Mouse (Mus musculus) embryo, embryonic 11 days (tissue): ENCODE measurements around the gene Ippk.

Experiments used
- DNase-seq: peaks from one replicate; pipeline ENCODE4 v3.0.0-alpha.2; 2015

Gene Ippk

GRCm38 (mm10) chr13:49485388-49485787 is 64.3 kb downstream of the Ippk start:
- DNase-seq = no peak

- no peak for DNase-seq
Observed at GRCm38 (mm10) chr13:49492376-49493368, 71.6 kb downstream of the Ippk start, which contains the start of gene Tes3-ps. Gene Tes3-ps, plus strand, starts transcription at chr13:49493318.

- no peak for DNase-seq
Observed at GRCm38 (mm10) chr13:49504510-49504909, 83.5 kb downstream of the Ippk start, which contains the start of gene Ecm2. Gene Ecm2, plus strand, starts transcription at chr13:49504810.

DNA sequence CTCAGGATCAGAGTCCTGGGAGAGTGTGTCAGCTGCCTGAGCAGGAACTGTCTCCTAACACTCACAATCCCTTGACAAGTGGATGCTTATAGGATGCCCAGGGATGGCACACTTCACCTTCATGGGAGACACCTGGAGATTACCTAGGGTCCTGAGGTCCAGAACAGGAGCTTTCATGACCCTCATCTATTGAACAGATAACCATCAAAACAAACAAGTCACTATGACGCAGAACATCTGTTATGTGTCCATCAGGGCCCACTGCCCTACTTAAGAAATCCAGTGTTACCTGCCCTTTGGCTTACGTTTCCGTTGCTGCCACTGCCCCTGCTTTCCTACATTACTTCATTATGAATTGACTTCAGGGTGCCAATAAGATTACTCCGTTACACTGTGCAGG is 84.7 kb downstream of the Ippk start:
- no peak for DNase-seq

DNA sequence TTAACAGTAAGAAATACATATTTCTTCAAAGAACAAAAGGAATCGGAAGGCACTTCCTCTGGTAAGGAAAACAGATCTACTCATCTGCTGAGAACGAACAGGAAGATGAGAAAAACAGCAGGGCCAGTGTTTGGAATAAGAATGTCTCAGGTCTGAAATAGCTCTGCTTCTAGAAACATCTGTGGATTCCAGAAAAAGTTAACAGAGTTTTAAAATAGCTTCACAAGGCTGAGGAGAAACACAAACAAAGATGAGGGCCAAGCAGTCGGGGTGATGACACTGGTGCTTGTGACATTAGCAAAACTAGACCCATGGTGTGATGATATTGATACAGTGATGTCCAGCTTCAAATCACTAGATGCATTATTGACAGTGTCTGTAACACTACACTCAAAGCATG is 86.1 kb downstream of the Ippk start:
- DNase-seq = no peak
